Mouse (Mus musculus) lung, adult 2 months (tissue): ENCODE data around the gene Tnnc1.

Source experiments
- CTCF ChIP-seq: fragments of 200-500 bp; IDR thresholded peaks from 2 replicates; pipeline ENCODE4 v1.5.1; 2011; ENCODE audit warnings: mild to moderate bottlenecking, low read length, control low read depth; ENCODE audit not compliant: insufficient read depth
- POLR2A ChIP-seq: fragments of 200-500 bp; IDR thresholded peaks from 2 replicates; pipeline ENCODE4 v1.6.1; 2011; ENCODE audit warnings: low read depth, mild to moderate bottlenecking, control low read depth, low read length, borderline replicate concordance; ENCODE audit errors: extremely low read depth

DNA sequence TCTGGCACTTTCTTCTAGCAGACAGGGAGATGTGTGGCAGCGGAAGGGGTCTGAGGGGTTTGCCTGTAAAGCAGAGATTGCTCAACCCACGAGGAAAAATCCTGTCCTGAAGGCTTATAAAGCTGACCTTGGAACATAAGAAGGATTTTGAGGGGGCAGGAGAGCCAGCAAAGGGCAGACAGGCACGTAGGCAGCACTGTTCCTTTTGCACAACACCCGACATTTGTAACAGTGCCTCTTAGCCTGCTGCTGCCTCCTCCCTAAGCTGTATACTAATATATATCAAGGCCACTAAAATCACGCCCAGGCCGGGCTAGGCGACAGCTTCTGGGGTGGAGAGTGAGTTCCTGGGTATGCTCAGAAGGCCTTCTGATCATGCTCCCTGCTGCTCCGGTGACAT is 22.3 kb downstream of the Tnnc1 start:
- no peak for TF ChIP-seq CTCF
- no peak for TF ChIP-seq POLR2A
